9 mouse cellular contexts compared by ENCODE assay signal in the genomic region with DNA sequence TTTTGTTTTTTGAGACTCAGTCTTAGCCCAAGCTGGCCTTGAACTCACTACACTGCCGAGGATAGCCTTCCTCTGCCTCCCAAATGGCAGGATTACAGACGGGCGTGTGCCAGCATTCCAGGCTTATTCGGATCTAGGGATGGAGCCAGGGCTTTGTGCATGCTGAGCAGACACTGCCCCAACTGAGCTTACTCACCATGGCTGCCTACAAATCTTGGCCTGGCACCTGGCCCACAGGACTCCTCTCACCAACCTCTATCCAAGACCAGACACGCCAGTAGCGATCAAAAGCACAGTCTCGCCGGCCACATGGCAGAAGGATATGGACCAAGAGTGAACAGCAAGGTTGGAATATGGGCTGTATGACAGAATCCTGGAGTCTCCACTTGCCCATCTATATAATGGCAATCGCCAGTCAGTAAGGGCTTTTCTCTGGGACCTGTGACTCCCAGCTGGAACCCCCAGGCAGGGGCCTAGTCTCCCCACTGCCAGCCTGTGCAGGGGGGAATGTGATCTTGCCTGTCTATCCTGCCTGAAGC. TPM values are rescaled to one million over a fixed set of nuclear protein-coding genes. Genes with fewer than 3 reads are reported as not detected.
DNase-seq lines count a peak whose midpoint lies in the region; ATAC-seq lines count a peak whose summit lies in the region.
"Had no signal": no experiment of that assay in that cellular context is flagged by ENCODE, and none has a peak within 500 bp of the region (broad histone marks: within the 10 kb centered on the region; RNA-seq: fewer than 3 reads in every experiment).

No protein-coding gene starts in this region.

- no peak overlapping the region for H3K27ac ChIP-seq in forebrain, embryonic 12.5 days
- H3K27ac ChIP-seq in forebrain, embryonic 11.5 days (ENCODE audit: low read depth, low read length), result no peak overlapping the region
- H3K27ac ChIP-seq in hindbrain, embryonic 16.5 days (ENCODE audit: low read depth, low read length), result peak overlapping the region; percentile 40; the same call in 1 of the 2 replicates
- H3K27ac ChIP-seq in stomach, embryonic 16.5 days (ENCODE audit: low read length), result peak overlapping the region; percentile 28

- H3K4me3 ChIP-seq in forebrain, embryonic 12.5 days (replicated peaks), result no peak overlapping the region
- H3K4me3 ChIP-seq in forebrain, embryonic 11.5 days (ENCODE audit: low read depth, low read length), result no peak overlapping the region
- peak overlapping the region; percentile 10; the same call in 1 of the 2 replicates for H3K4me3 ChIP-seq in hindbrain, embryonic 16.5 days (ENCODE audit: low read length)
- no peak overlapping the region for H3K4me3 ChIP-seq in stomach, embryonic 16.5 days (replicated peaks; ENCODE audit: low read length)

- no peak for ATAC-seq in forebrain, embryonic 12.5 days (ENCODE audit: low FRiP score)
- ATAC-seq in forebrain, embryonic 11.5 days (replicated peaks; ENCODE audit: low FRiP score), result no peak
- ATAC-seq in hindbrain, embryonic 16.5 days, result no peak
- no peak for ATAC-seq in stomach, embryonic 16.5 days (ENCODE audit: insufficient read depth, low FRiP score)
- ATAC-seq in CD4-positive, CD25-positive, alpha-beta regulatory T cell, adult 4 months, result no peak

- peaks cover 17% of the 10 kb centered on the region; the same call in 1 of the 2 replicates for H3K36me3 ChIP-seq in forebrain, embryonic 12.5 days (replicated peaks)
- no peaks in the 10 kb centered on the region for H3K36me3 ChIP-seq in forebrain, embryonic 11.5 days (ENCODE audit: control insufficient read depth, insufficient read depth, low read length)
- H3K36me3 ChIP-seq in hindbrain, embryonic 16.5 days (ENCODE audit: control insufficient read depth, insufficient read depth, low read length), result 0 out of 2 replicates have a peak, but pooled peaks cover 2% of the 10 kb centered on the region
- H3K36me3 ChIP-seq in stomach, embryonic 16.5 days (ENCODE audit: control insufficient read depth, insufficient read depth, low read length), result no peaks in the 10 kb centered on the region

- H3K9ac ChIP-seq in forebrain, embryonic 12.5 days, result peak overlapping the region; percentile 0; the same call in 1 of the 2 replicates
- H3K9ac ChIP-seq in forebrain, embryonic 11.5 days (ENCODE audit: low read length), result no peak overlapping the region
- H3K9ac ChIP-seq in hindbrain, embryonic 16.5 days (ENCODE audit: low read depth, low read length), result no peak overlapping the region
- no peak overlapping the region; the same call in 1 of the 2 replicates for H3K9ac ChIP-seq in stomach, embryonic 16.5 days (ENCODE audit: low read length)

- WGBS in forebrain, embryonic 12.5 days, result 76% methylated on average over 9 of the region's 9 CpGs
- 88% methylated on average over 9 of the region's 9 CpGs for WGBS in forebrain, embryonic 11.5 days
- WGBS in hindbrain, embryonic 16.5 days, result 51% methylated on average over 9 of the region's 9 CpGs
- 64% methylated on average over 9 of the region's 9 CpGs for WGBS in stomach, embryonic 16.5 days

- peak overlapping the region; percentile 95 for H3K4me2 ChIP-seq in forebrain, embryonic 12.5 days
- no peak overlapping the region for H3K4me2 ChIP-seq in forebrain, embryonic 11.5 days (ENCODE audit: low read depth, low read length, severe bottlenecking)
- peak overlapping the region; percentile 96 for H3K4me2 ChIP-seq in hindbrain, embryonic 16.5 days (ENCODE audit: low read length)
- H3K4me2 ChIP-seq in stomach, embryonic 16.5 days (ENCODE audit: low read depth, low read length), result peak overlapping the region; percentile 74; the same call in 1 of the 2 replicates

- peaks cover 86% of the 10 kb centered on the region for H3K4me1 ChIP-seq in forebrain, embryonic 12.5 days
- H3K4me1 ChIP-seq in forebrain, embryonic 11.5 days (replicated peaks; ENCODE audit: control insufficient read depth, insufficient read depth, low read length), result peaks cover 29% of the 10 kb centered on the region; the same call in 1 of the 2 replicates
- H3K4me1 ChIP-seq in hindbrain, embryonic 16.5 days (ENCODE audit: control insufficient read depth, insufficient read depth, low read depth, low read length), result peaks cover 74% of the 10 kb centered on the region
- H3K4me1 ChIP-seq in stomach, embryonic 16.5 days (ENCODE audit: control insufficient read depth, insufficient read depth, low read length), result peaks cover 83% of the 10 kb centered on the region

- no peaks in the 10 kb centered on the region for H3K9me3 ChIP-seq in forebrain, embryonic 12.5 days
- no peaks in the 10 kb centered on the region for H3K9me3 ChIP-seq in forebrain, embryonic 11.5 days (ENCODE audit: control insufficient read depth, low read length)
- no peaks in the 10 kb centered on the region for H3K9me3 ChIP-seq in hindbrain, embryonic 16.5 days (ENCODE audit: control insufficient read depth, low read length)
- H3K9me3 ChIP-seq in stomach, embryonic 16.5 days (replicated peaks; ENCODE audit: control insufficient read depth, low read length), result no peaks in the 10 kb centered on the region

- H3K27me3 ChIP-seq in forebrain, embryonic 12.5 days, result no peaks in the 10 kb centered on the region
- no peaks in the 10 kb centered on the region for H3K27me3 ChIP-seq in forebrain, embryonic 11.5 days (ENCODE audit: control insufficient read depth, insufficient read depth, low read length)
- no peaks in the 10 kb centered on the region for H3K27me3 ChIP-seq in hindbrain, embryonic 16.5 days (replicated peaks; ENCODE audit: control insufficient read depth, insufficient read depth, low read length)
- H3K27me3 ChIP-seq in stomach, embryonic 16.5 days (ENCODE audit: control insufficient read depth, insufficient read depth, low read length), result no peaks in the 10 kb centered on the region

- DNase-seq in forebrain, embryonic 11.5 days (ENCODE audit: low spot score), result no peak
- peak; percentile 60 for DNase-seq in urinary bladder, postnatal 14 days (ENCODE audit: low spot score)
- no peak for DNase-seq in urinary bladder, postnatal 36 days (ENCODE audit: low spot score in 2 of 2)
- DNase-seq in frontal cortex, postnatal 10 days (ENCODE audit: low spot score in 2 of 2), result no peak

RNA-seq across cellular contexts. Expression of a gene that starts 4.8 kb away (rescaled TPM):
- 6.0 and 7.4 TPM in 2 replicates for polyA plus RNA-seq in forebrain, embryonic 12.5 days (2016; fragmentation: Nextera tagmentation; extraction: Ambion mirVana)
- 8.1 and 8.2 TPM in 2 replicates for polyA plus RNA-seq in forebrain, embryonic 11.5 days (2014; fragmentation: Nextera tagmentation; extraction: Ambion mirVana)
- 4.4 and 4.6 TPM in 2 replicates for polyA plus RNA-seq in hindbrain, embryonic 16.5 days (2015; fragmentation: Nextera tagmentation; extraction: Ambion mirVana)
- polyA plus RNA-seq in stomach, embryonic 16.5 days (2015; fragmentation: Nextera tagmentation; extraction: Ambion mirVana), result 2.1 and 2.6 TPM in 2 replicates
- polyA plus RNA-seq in CD4-positive, CD25-positive, alpha-beta regulatory T cell, adult 4 months (2017; shearing (Covaris generic)), result under 1 TPM in 1 of 2 experiments, not detected in 1; 0.16 TPM

RNA-seq across cellular contexts. Expression of a gene that starts 12.6 kb away (rescaled TPM):
- not detected in 2 replicates for polyA plus RNA-seq in forebrain, embryonic 12.5 days (2016; fragmentation: Nextera tagmentation; extraction: Ambion mirVana)
- not detected in 2 replicates for polyA plus RNA-seq in forebrain, embryonic 11.5 days (2014; fragmentation: Nextera tagmentation; extraction: Ambion mirVana)
- not detected in 2 replicates for polyA plus RNA-seq in hindbrain, embryonic 16.5 days (2015; fragmentation: Nextera tagmentation; extraction: Ambion mirVana)
- polyA plus RNA-seq in stomach, embryonic 16.5 days (2015; fragmentation: Nextera tagmentation; extraction: Ambion mirVana), result not detected in 2 replicates
- polyA plus RNA-seq in CD4-positive, CD25-positive, alpha-beta regulatory T cell, adult 4 months (2017; shearing (Covaris generic)), result not detected
- polyA plus RNA-seq: liver, embryonic 16.5 days had no signal

Comparison
In these comparisons a context has a peak if more than half of its experiments do, and no peak if none do; other contexts are left out.
1. H3K27ac ChIP-seq: peak in hindbrain, embryonic 16.5 days (single experiment) and stomach, embryonic 16.5 days (single experiment); none in forebrain, embryonic 12.5 days (single experiment) and forebrain, embryonic 11.5 days (single experiment).